Mouse (Mus musculus) lung, adult 2 months (tissue): ENCODE data around the gene Xpa.

Experiments
- CTCF ChIP-seq: fragments of 200-500 bp; IDR thresholded peaks from 2 replicates; pipeline ENCODE4 v1.5.1; 2011; ENCODE audit warnings: mild to moderate bottlenecking, low read length, control low read depth; ENCODE audit not compliant: insufficient read depth
- POLR2A ChIP-seq: fragments of 200-500 bp; IDR thresholded peaks from 2 replicates; pipeline ENCODE4 v1.6.1; 2011; ENCODE audit warnings: low read depth, mild to moderate bottlenecking, control low read depth, low read length, borderline replicate concordance; ENCODE audit errors: extremely low read depth

- TF ChIP-seq CTCF (no peak), POLR2A (no peak)
Measured at GRCm38 (mm10) chr4:46186466-46186865, 9.6 kb downstream of the Xpa start.
